Mouse (Mus musculus): ENCODE results near the gene Rras2. TPM values are rescaled to one million over a fixed set of nuclear protein-coding genes. Genes with fewer than 3 reads are reported as not detected.

The Rras2 gene
- polyA plus RNA-seq, 1 experiment from 2014 or later, result 36.4 TPM

DNA sequence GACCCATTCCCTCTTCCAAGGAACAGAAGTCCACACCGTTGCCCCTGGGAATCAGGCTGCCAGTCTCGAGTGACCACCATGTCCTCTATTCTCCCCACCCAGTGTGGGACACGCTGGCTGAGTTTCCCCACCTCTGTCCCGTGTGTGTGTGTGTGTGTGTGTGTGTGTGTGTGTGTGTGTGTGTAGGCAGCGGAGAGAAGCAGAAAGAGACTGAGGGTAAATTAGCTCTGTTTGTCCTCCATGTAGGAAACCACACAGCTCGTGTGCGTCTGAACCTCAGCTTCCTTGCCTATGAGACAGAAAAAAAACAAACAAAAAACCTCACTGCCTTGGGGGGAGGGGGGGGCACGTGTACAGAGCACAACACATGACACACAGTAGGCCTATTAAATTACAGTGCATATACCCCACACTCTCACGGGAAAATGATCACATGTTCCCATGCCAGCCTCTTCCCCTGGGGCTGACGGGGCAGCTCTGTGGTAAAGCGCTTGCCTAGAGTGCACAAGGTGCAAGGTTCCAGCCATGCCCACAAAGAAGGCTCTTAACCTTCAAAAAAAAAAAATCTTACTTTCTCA is 48.5 kb downstream of the Rras2 start:
- no peak for ATAC-seq (ENCODE audit: low FRiP score, low TSS enrichment)
- H3K9me3 ChIP-seq (ENCODE audit: low read length), result 0 out of 2 replicates have a peak, but pooled peaks cover 4% of the 10 kb centered on the region
- no peak overlapping the region for H3K4me2 ChIP-seq (replicated peaks; ENCODE audit: low read depth, low read length)
- no peak overlapping the region for H3K9ac ChIP-seq (replicated peaks; ENCODE audit: low read length)
- H3K36me3 ChIP-seq (ENCODE audit: insufficient read depth, low read length), result no peaks in the 10 kb centered on the region
- H3K4me3 ChIP-seq (ENCODE audit: low read length), result no peak overlapping the region
- H3K27ac ChIP-seq (ENCODE audit: low read length), result no peak overlapping the region
- H3K27me3 ChIP-seq (ENCODE audit: insufficient read depth, low read length), result no peaks in the 10 kb centered on the region
- peaks cover 40% of the 10 kb centered on the region for H3K4me1 ChIP-seq (ENCODE audit: insufficient read depth, low read length)
- WGBS, result 64% methylated on average over 10 of the region's 11 CpGs

DNA sequence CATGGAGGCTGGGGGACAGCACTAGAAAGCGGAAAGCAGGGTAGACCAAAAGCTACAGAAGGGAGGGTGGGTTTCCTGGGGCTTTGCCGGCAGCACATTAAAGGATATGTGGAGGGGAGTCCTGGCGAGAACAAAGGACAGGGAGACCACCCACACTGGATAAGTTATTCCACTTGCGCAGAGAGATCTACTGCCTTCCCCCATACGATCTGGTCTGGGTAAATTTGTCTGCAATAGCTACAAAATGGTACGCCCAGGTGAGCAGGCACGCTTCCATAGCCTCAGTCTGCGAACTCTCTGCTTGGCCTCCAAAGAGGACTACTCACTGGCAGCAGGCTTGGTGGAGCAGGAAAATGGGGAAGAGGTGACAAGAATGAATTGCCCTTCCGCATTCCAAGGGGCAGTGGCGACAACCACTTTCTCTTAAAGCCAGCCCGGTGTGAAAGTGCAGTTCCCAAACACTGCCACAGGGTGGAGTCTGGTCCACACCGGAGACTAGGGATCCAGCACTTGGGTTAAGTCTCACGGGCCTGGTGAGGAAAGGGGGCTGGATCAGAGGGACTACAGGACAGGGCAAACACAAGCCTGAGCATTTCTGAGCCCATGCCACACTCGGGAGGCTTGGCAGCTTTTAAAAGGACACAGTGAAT is 50.9 kb downstream of the Rras2 start:
- 0 out of 2 replicates have a peak overlapping the region, but pooled peaks have one; percentile 7 for H3K9ac ChIP-seq (replicated peaks; ENCODE audit: low read length)
- H3K27me3 ChIP-seq (ENCODE audit: insufficient read depth, low read length), result no peaks in the 10 kb centered on the region
- no peaks in the 10 kb centered on the region for H3K36me3 ChIP-seq (ENCODE audit: insufficient read depth, low read length)
- H3K27ac ChIP-seq (ENCODE audit: low read length), result peak overlapping the region; percentile 54
- peaks cover 30% of the 10 kb centered on the region for H3K4me1 ChIP-seq (ENCODE audit: insufficient read depth, low read length)
- H3K4me2 ChIP-seq (replicated peaks; ENCODE audit: low read depth, low read length), result peak overlapping the region; percentile 51
- ATAC-seq (ENCODE audit: low FRiP score, low TSS enrichment), result peak; percentile 80
- 0 out of 2 replicates have a peak, but pooled peaks cover 4% of the 10 kb centered on the region for H3K9me3 ChIP-seq (ENCODE audit: low read length)
- peak overlapping the region; percentile 31 for H3K4me3 ChIP-seq (ENCODE audit: low read length)
- WGBS, result 5% methylated on average over 14 of the region's 14 CpGs

DNA sequence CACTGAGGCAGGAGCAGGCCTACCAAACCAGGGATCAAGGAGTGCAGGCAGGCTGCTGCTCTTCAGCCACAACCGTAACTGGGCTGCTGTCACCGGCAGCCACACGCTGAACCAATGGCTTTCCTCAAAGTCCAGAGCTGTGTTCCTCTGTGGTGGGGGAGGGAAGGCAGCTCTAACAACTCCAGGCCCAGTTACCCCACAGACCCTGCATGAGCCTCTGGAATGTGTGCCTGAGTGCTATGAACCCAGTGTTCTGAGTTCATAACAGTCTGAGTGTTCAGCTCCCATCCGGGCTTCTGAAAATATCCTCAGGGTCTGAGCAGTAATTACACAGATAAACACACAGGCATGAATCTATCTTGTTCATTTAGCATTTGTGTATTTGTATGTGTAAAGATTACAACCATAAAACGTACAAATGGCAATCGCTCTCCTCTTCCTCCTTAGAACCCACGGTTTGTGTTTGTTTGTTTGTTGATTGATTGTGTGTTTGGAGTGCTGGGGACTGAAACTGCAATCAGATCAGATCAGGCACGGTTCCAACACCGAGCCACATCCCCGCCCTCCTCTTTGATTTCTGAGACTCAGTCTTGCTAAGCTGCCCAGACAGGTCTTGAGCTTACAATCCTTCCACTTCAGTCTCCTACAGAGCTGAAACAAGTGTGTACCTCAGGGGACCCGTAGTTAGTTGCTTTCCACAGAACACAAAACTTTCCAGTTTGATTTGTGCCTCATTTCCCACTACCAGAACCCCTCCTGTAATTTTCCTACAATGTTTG is 52.0 kb downstream of the Rras2 start:
- Histone ChIP-seq H3K27ac (ENCODE audit: low read length) (peak overlapping the region; percentile 54; the same call in 1 of the 2 replicates), H3K27me3 (ENCODE audit: insufficient read depth, low read length) (no peaks in the 10 kb centered on the region), H3K9ac (replicated peaks; ENCODE audit: low read length) (no peak overlapping the region), H3K36me3 (ENCODE audit: insufficient read depth, low read length) (no peaks in the 10 kb centered on the region), H3K9me3 (ENCODE audit: low read length) (0 out of 2 replicates have a peak, but pooled peaks cover 4% of the 10 kb centered on the region), H3K4me3 (ENCODE audit: low read length) (no peak overlapping the region), H3K4me2 (replicated peaks; ENCODE audit: low read depth, low read length) (no peak overlapping the region), H3K4me1 (ENCODE audit: insufficient read depth, low read length) (peaks cover 21% of the 10 kb centered on the region)
- WGBS, result 37% methylated on average over 11 of the region's 11 CpGs
- ATAC-seq (ENCODE audit: low FRiP score, low TSS enrichment), result peak; percentile 52; the same call in 1 of the 2 replicates

DNA sequence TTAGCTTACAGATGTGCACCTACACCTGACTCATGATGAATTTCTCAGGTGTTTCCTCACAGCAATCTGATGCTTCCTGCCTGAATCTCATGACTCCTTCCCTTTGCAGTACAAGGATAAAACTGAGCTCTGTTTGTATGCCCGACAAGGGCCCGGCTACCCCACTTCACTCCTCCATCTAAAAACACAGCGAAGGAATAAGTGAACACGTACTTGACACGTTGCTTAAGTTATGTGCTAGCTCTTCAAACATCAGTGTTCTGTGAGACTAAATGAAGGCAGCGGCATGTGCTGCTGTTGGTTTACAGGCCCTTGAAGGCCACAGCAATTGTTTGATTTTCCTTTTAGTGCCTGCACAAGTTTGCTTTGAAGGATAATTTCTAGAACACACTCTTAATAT is 53.6 kb downstream of the Rras2 start:
- H3K4me2 ChIP-seq (replicated peaks; ENCODE audit: low read depth, low read length), result no peak overlapping the region
- H3K36me3 ChIP-seq (ENCODE audit: insufficient read depth, low read length), result no peaks in the 10 kb centered on the region
- H3K27ac ChIP-seq (ENCODE audit: low read length), result no peak overlapping the region
- no peak for ATAC-seq (ENCODE audit: low FRiP score, low TSS enrichment)
- 0 out of 2 replicates have a peak, but pooled peaks cover 4% of the 10 kb centered on the region for H3K9me3 ChIP-seq (ENCODE audit: low read length)
- H3K9ac ChIP-seq (replicated peaks; ENCODE audit: low read length), result no peak overlapping the region
- H3K4me3 ChIP-seq (ENCODE audit: low read length), result no peak overlapping the region
- H3K27me3 ChIP-seq (ENCODE audit: insufficient read depth, low read length), result no peaks in the 10 kb centered on the region
- 82% methylated on average over 6 of the region's 6 CpGs for WGBS
- peaks cover 21% of the 10 kb centered on the region for H3K4me1 ChIP-seq (ENCODE audit: insufficient read depth, low read length)

DNA sequence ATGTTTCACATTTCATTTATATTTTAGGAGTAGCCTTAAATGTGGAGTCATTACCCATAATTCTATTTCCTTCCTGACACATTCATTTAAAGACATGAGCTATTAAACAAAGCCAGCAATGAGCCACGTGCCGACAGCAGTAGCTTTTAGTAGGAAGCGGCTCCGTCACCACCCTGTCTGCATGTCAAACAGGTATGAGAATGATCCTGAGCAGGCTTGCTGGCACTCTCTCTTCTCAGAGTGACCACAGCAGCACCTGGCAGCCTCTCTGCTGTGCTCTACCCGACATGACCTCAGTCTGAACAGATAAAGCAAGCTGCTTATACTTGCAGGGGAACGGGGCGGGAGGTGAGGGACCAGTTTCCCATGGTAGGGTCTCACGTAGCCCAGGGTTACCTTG is 54.0 kb downstream of the Rras2 start:
- no peak for ATAC-seq (ENCODE audit: low FRiP score, low TSS enrichment)
- Histone ChIP-seq H3K36me3 (ENCODE audit: insufficient read depth, low read length) (no peaks in the 10 kb centered on the region), H3K9me3 (ENCODE audit: low read length) (0 out of 2 replicates have a peak, but pooled peaks cover 3% of the 10 kb centered on the region), H3K4me1 (ENCODE audit: insufficient read depth, low read length) (peaks cover 21% of the 10 kb centered on the region), H3K4me3 (ENCODE audit: low read length) (no peak overlapping the region), H3K27me3 (ENCODE audit: insufficient read depth, low read length) (no peaks in the 10 kb centered on the region), H3K9ac (replicated peaks; ENCODE audit: low read length) (no peak overlapping the region), H3K4me2 (replicated peaks; ENCODE audit: low read depth, low read length) (no peak overlapping the region), H3K27ac (ENCODE audit: low read length) (no peak overlapping the region)
- WGBS, result 61% methylated on average over 8 of the region's 8 CpGs

DNA sequence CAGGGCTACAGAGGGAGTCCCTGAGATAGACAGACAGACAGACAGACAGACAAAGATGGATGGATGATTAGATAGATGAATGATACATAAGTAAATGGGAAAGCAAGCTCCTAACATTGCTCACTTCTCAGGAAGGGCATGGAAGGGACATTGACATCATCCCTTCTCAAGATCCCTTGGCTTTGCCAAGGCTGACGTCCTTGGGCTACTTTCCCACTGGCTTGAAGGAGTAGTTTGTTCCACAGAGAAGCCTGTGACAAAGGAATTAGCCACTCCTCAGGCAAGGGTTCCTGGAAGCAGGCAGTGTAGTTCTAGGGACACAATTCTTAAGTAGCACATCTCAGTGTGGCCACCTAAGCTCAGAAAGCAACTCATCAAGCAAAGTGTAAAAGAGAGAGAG is 55.1 kb downstream of the Rras2 start:
- H3K27me3 ChIP-seq (ENCODE audit: insufficient read depth, low read length), result no peaks in the 10 kb centered on the region
- 74% methylated on average over 1 of the region's 1 CpGs for WGBS
- no peak overlapping the region for H3K27ac ChIP-seq (ENCODE audit: low read length)
- no peaks in the 10 kb centered on the region for H3K9me3 ChIP-seq (ENCODE audit: low read length)
- no peaks in the 10 kb centered on the region for H3K36me3 ChIP-seq (ENCODE audit: insufficient read depth, low read length)
- H3K4me2 ChIP-seq (replicated peaks; ENCODE audit: low read depth, low read length), result no peak overlapping the region
- no peak overlapping the region for H3K4me3 ChIP-seq (ENCODE audit: low read length)
- peaks cover 21% of the 10 kb centered on the region for H3K4me1 ChIP-seq (ENCODE audit: insufficient read depth, low read length)
- no peak overlapping the region for H3K9ac ChIP-seq (replicated peaks; ENCODE audit: low read length)
- no peak for ATAC-seq (ENCODE audit: low FRiP score, low TSS enrichment)

DNA sequence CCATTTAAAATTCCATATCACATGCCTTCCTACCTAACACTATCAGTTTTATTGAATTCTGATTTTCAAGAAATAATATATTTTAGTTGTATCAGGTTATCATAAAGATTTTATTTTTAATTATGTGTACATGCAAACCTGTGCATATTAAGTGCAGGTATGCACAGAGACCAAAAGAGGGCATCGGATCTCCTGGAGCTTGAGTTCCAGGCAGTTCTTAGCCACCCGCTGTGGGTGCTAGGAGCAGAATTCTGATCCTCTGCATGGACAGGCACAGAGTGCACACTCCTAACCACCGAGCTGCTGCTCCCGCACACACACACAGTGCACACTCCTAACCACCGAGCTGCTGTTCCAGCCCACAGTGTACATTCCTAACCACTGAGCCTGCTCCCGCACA is 57.1 kb downstream of the Rras2 start:
- Histone ChIP-seq H3K27ac (ENCODE audit: low read length) (no peak overlapping the region), H3K36me3 (ENCODE audit: insufficient read depth, low read length) (no peaks in the 10 kb centered on the region), H3K9ac (replicated peaks; ENCODE audit: low read length) (no peak overlapping the region), H3K4me1 (ENCODE audit: insufficient read depth, low read length) (peaks cover 9% of the 10 kb centered on the region), H3K4me2 (replicated peaks; ENCODE audit: low read depth, low read length) (no peak overlapping the region), H3K4me3 (ENCODE audit: low read length) (no peak overlapping the region), H3K9me3 (ENCODE audit: low read length) (no peaks in the 10 kb centered on the region), H3K27me3 (ENCODE audit: insufficient read depth, low read length) (no peaks in the 10 kb centered on the region)
- WGBS, result 93% methylated on average over 6 of the region's 6 CpGs
- no peak for ATAC-seq (ENCODE audit: low FRiP score, low TSS enrichment)

DNA sequence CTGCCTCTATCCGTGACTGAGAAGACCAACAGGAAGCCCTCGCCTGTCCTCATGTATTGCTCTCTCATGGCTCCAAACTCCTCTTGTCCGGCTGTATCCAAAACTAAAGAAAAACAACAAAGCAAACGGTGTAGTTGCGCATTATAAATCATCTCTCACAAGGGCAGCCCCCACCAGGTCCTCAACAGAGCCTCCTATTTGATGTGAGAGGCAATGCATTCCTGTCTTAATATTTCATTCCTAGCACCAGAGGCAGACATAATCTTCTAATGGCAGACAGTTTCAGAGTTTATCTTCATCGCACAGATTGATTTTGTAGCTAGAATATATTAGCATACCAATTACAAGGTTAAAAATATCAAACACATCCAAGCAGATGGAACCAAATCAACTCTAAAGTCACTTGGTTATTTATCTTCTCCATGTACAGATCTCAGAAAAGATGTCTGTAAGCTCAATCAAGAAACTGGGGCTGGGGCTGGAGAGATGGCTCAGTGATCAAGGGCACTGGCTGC is 58.6 kb downstream of the Rras2 start:
- Histone ChIP-seq H3K4me2 (replicated peaks; ENCODE audit: low read depth, low read length) (no peak overlapping the region), H3K36me3 (ENCODE audit: insufficient read depth, low read length) (no peaks in the 10 kb centered on the region), H3K9ac (replicated peaks; ENCODE audit: low read length) (no peak overlapping the region), H3K9me3 (ENCODE audit: low read length) (no peaks in the 10 kb centered on the region), H3K4me3 (ENCODE audit: low read length) (no peak overlapping the region), H3K27me3 (ENCODE audit: insufficient read depth, low read length) (no peaks in the 10 kb centered on the region), H3K27ac (ENCODE audit: low read length) (no peak overlapping the region), H3K4me1 (ENCODE audit: insufficient read depth, low read length) (peaks cover 4% of the 10 kb centered on the region; the same call in 1 of the 2 replicates)
- ATAC-seq (ENCODE audit: low FRiP score, low TSS enrichment), result no peak
- WGBS, result 68% methylated on average over 6 of the region's 6 CpGs

DNA sequence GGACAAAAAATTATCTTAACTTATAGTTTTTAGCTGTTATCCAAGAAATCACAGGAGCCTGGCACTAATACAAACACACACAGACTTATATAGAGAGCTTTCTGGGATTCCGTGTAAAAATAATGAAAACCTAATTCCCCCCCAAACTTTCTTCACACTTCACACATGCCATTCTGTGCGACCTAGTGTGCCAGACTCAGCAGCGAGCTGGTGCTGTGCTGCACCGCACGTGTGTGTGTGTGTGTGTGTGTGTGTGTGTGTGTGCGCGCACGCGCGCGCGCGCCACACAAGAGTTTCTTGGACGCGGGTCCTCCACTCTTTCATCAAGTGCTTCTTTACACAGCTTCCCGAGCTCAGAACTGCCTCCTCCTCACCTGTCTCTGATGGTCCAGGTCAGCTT is 59.4 kb downstream of the Rras2 start:
- ATAC-seq (ENCODE audit: low FRiP score, low TSS enrichment), result no peak
- Histone ChIP-seq H3K9me3 (ENCODE audit: low read length) (no peaks in the 10 kb centered on the region), H3K9ac (replicated peaks; ENCODE audit: low read length) (no peak overlapping the region), H3K27me3 (ENCODE audit: insufficient read depth, low read length) (no peaks in the 10 kb centered on the region), H3K27ac (ENCODE audit: low read length) (no peak overlapping the region), H3K4me2 (replicated peaks; ENCODE audit: low read depth, low read length) (no peak overlapping the region), H3K36me3 (ENCODE audit: insufficient read depth, low read length) (no peaks in the 10 kb centered on the region), H3K4me3 (ENCODE audit: low read length) (no peak overlapping the region), H3K4me1 (ENCODE audit: insufficient read depth, low read length) (no peaks in the 10 kb centered on the region)
- 89% methylated on average over 9 of the region's 16 CpGs for WGBS
